In genomic region chr4:142053661-142054448, GRCm38 (mm10) we compare ENCODE assay signal across 10 mouse cellular contexts. TPM values are rescaled to one million over a fixed set of nuclear protein-coding genes. Genes with fewer than 3 reads are reported as not detected.
DNase-seq lines count a peak whose midpoint lies in the region; ATAC-seq and TF ChIP-seq lines count a peak whose summit lies in the region.
"Had no signal": no experiment of that assay in that cellular context is flagged by ENCODE, and none has a peak within 500 bp of the region (broad histone marks: within the 10 kb centered on the region; RNA-seq: fewer than 3 reads in every experiment).

No protein-coding gene starts in this region.

- H3K36me3 ChIP-seq in forebrain, postnatal 0 days (ENCODE audit: insufficient read depth), result no peaks in the 10 kb centered on the region
- no peaks in the 10 kb centered on the region for H3K36me3 ChIP-seq in forebrain, embryonic 10.5 days (replicated peaks)
- no peaks in the 10 kb centered on the region for H3K36me3 ChIP-seq in midbrain, embryonic 14.5 days (ENCODE audit: control insufficient read depth, insufficient read depth, low read length)
- no peaks in the 10 kb centered on the region for H3K36me3 ChIP-seq in midbrain, postnatal 0 days (ENCODE audit: insufficient read depth, low read length)
- H3K36me3 ChIP-seq in intestine, embryonic 15.5 days, result no peaks in the 10 kb centered on the region
- no peaks in the 10 kb centered on the region for H3K36me3 ChIP-seq in stomach, embryonic 16.5 days (ENCODE audit: control insufficient read depth, insufficient read depth, low read length)

- H3K27me3 ChIP-seq in forebrain, postnatal 0 days (ENCODE audit: insufficient read depth, low read length), result no peaks in the 10 kb centered on the region
- H3K27me3 ChIP-seq in forebrain, embryonic 10.5 days (ENCODE audit: poor library complexity, severe bottlenecking), result no peaks in the 10 kb centered on the region
- H3K27me3 ChIP-seq in midbrain, embryonic 14.5 days (ENCODE audit: control insufficient read depth, insufficient read depth, low read length), result no peaks in the 10 kb centered on the region
- H3K27me3 ChIP-seq in midbrain, postnatal 0 days (ENCODE audit: insufficient read depth, low read length), result no peaks in the 10 kb centered on the region
- no peaks in the 10 kb centered on the region for H3K27me3 ChIP-seq in intestine, embryonic 15.5 days (replicated peaks)
- no peaks in the 10 kb centered on the region for H3K27me3 ChIP-seq in stomach, embryonic 16.5 days (ENCODE audit: control insufficient read depth, insufficient read depth, low read length)

- intact Hi-C loops in left cerebral cortex, postnatal 10 days (cut with DNase I), result no loop called here

- H3K27ac ChIP-seq in forebrain, postnatal 0 days (ENCODE audit: low read depth, low read length), result no peak overlapping the region
- no peak overlapping the region for H3K27ac ChIP-seq in forebrain, embryonic 10.5 days
- H3K27ac ChIP-seq in midbrain, embryonic 14.5 days (replicated peaks; ENCODE audit: low read depth, low read length), result no peak overlapping the region
- no peak overlapping the region for H3K27ac ChIP-seq in midbrain, postnatal 0 days (ENCODE audit: low read depth, low read length)
- peak overlapping the region; percentile 66 for H3K27ac ChIP-seq in intestine, embryonic 15.5 days
- H3K27ac ChIP-seq in stomach, embryonic 16.5 days (ENCODE audit: low read length), result peak overlapping the region; percentile 90

- no peaks in the 10 kb centered on the region for H3K4me1 ChIP-seq in forebrain, postnatal 0 days (ENCODE audit: insufficient read depth)
- peaks cover 36% of the 10 kb centered on the region for H3K4me1 ChIP-seq in forebrain, embryonic 10.5 days
- H3K4me1 ChIP-seq in midbrain, embryonic 14.5 days (ENCODE audit: control insufficient read depth, insufficient read depth, low read length), result no peaks in the 10 kb centered on the region
- no peaks in the 10 kb centered on the region for H3K4me1 ChIP-seq in midbrain, postnatal 0 days (ENCODE audit: insufficient read depth, low read length)
- peaks cover 31% of the 10 kb centered on the region for H3K4me1 ChIP-seq in intestine, embryonic 15.5 days (replicated peaks)
- H3K4me1 ChIP-seq in stomach, embryonic 16.5 days (ENCODE audit: control insufficient read depth, insufficient read depth, low read length), result peaks cover 41% of the 10 kb centered on the region

- no peaks in the 10 kb centered on the region for H3K9me3 ChIP-seq in forebrain, postnatal 0 days (ENCODE audit: low read length)
- H3K9me3 ChIP-seq in forebrain, embryonic 10.5 days, result no peaks in the 10 kb centered on the region
- no peaks in the 10 kb centered on the region for H3K9me3 ChIP-seq in midbrain, embryonic 14.5 days (ENCODE audit: control insufficient read depth, low read length)
- H3K9me3 ChIP-seq in midbrain, postnatal 0 days (ENCODE audit: low read length), result no peaks in the 10 kb centered on the region
- H3K9me3 ChIP-seq in intestine, embryonic 15.5 days, result no peaks in the 10 kb centered on the region
- H3K9me3 ChIP-seq in stomach, embryonic 16.5 days (replicated peaks; ENCODE audit: control insufficient read depth, low read length), result no peaks in the 10 kb centered on the region

- DNase-seq in forebrain, postnatal 0 days, result no peak
- DNase-seq in forebrain, embryonic 10.5 days (ENCODE audit: extremely low spot score, low spot score), result no peak
- DNase-seq in midbrain, embryonic 14.5 days, result peak; percentile 37
- no peak for DNase-seq in midbrain, postnatal 0 days (ENCODE audit: low spot score)
- DNase-seq in left cerebral cortex, postnatal 10 days (ENCODE audit: extremely low spot score in 1 of 2, low spot score in 2 of 2), result no peak
- DNase-seq in cerebellum, adult 18-20 months, result no peak
- DNase-seq: left cerebral cortex, postnatal 4 days had no signal

- 55% methylated on average over 9 of the region's 9 CpGs for WGBS in forebrain, postnatal 0 days
- 63% methylated on average over 9 of the region's 9 CpGs for WGBS in forebrain, embryonic 10.5 days
- WGBS in midbrain, embryonic 14.5 days, result 53% methylated on average over 9 of the region's 9 CpGs
- WGBS in midbrain, postnatal 0 days, result 48% methylated on average over 9 of the region's 9 CpGs
- 36% methylated on average over 9 of the region's 9 CpGs for WGBS in intestine, embryonic 15.5 days
- 37% methylated on average over 9 of the region's 9 CpGs for whole genome bisulfite sequencing in stomach, embryonic 16.5 days

- ATAC-seq in forebrain, postnatal 0 days, result peak; percentile 17; the same call in 1 of the 2 replicates
- ATAC-seq in midbrain, embryonic 14.5 days (ENCODE audit: low FRiP score, low TSS enrichment), result no peak
- no peak for ATAC-seq in midbrain, postnatal 0 days (ENCODE audit: low FRiP score)
- ATAC-seq in intestine, embryonic 15.5 days, result no peak; the same call in 1 of the 2 replicates
- ATAC-seq in stomach, embryonic 16.5 days (ENCODE audit: insufficient read depth, low FRiP score), result no peak

- H3K4me3 ChIP-seq in forebrain, postnatal 0 days (ENCODE audit: low read depth, low read length), result no peak overlapping the region
- no peak overlapping the region for H3K4me3 ChIP-seq in forebrain, embryonic 10.5 days
- H3K4me3 ChIP-seq in midbrain, embryonic 14.5 days (replicated peaks; ENCODE audit: low read depth, low read length), result no peak overlapping the region
- no peak overlapping the region for H3K4me3 ChIP-seq in midbrain, postnatal 0 days (ENCODE audit: low read depth, low read length)
- no peak overlapping the region for H3K4me3 ChIP-seq in intestine, embryonic 15.5 days (replicated peaks)
- no peak overlapping the region for H3K4me3 ChIP-seq in stomach, embryonic 16.5 days (replicated peaks; ENCODE audit: low read length)

- no peak overlapping the region for H3K9ac ChIP-seq in forebrain, postnatal 0 days
- no peak overlapping the region for H3K9ac ChIP-seq in midbrain, embryonic 14.5 days (replicated peaks; ENCODE audit: low read length)
- no peak overlapping the region for H3K9ac ChIP-seq in midbrain, postnatal 0 days (replicated peaks; ENCODE audit: low read length, poor library complexity, severe bottlenecking)
- H3K9ac ChIP-seq in intestine, embryonic 15.5 days, result 0 out of 2 replicates have a peak overlapping the region, but pooled peaks have one; percentile 5
- peak overlapping the region; percentile 12; the same call in 1 of the 2 replicates for H3K9ac ChIP-seq in stomach, embryonic 16.5 days (ENCODE audit: low read length)

- TF ChIP-seq CTCF in forebrain, postnatal 0 days (IDR thresholded peaks at IDR 0.05; ENCODE audit: low read depth), result no peak
- no peak for TF ChIP-seq CTCF in midbrain, postnatal 0 days (IDR thresholded peaks at IDR 0.05)

- no peak overlapping the region for H3K4me2 ChIP-seq in forebrain, postnatal 0 days (ENCODE audit: low read depth)
- no peak overlapping the region for H3K4me2 ChIP-seq in midbrain, embryonic 14.5 days (ENCODE audit: low read length)
- no peak overlapping the region for H3K4me2 ChIP-seq in midbrain, postnatal 0 days (ENCODE audit: low read depth, low read length, poor library complexity, severe bottlenecking)
- no peak overlapping the region for H3K4me2 ChIP-seq in intestine, embryonic 15.5 days (replicated peaks)
- no peak overlapping the region for H3K4me2 ChIP-seq in stomach, embryonic 16.5 days (ENCODE audit: low read depth, low read length)

RNA-seq across cellular contexts. Expression of gene Tmem51, which starts 30.2 kb away (rescaled TPM):
- total RNA-seq in forebrain, postnatal 0 days (2014; rRNA removed), result 3.5 and 5.7 TPM in 2 replicates
- 6.1 and 7.4 TPM in 2 replicates for polyA plus RNA-seq in forebrain, postnatal 0 days (2015; fragmentation: Nextera tagmentation; extraction: Ambion mirVana)
- polyA plus RNA-seq in forebrain, embryonic 10.5 days (2016; fragmentation: Nextera tagmentation; extraction: Ambion mirVana), result 6.6 and 6.7 TPM in 2 replicates
- polyA plus RNA-seq in midbrain, embryonic 14.5 days (2014; fragmentation: Nextera tagmentation; extraction: Ambion mirVana), result 4.8 and 7.2 TPM in 2 replicates
- total RNA-seq in midbrain, postnatal 0 days (2014; rRNA removed), result 5.9 and 7.1 TPM in 2 replicates
- 7.9 and 9.4 TPM in 2 replicates for polyA plus RNA-seq in midbrain, postnatal 0 days (2015; fragmentation: Nextera tagmentation; extraction: Ambion mirVana)
- 103 and 109 TPM in 2 replicates for polyA plus RNA-seq in intestine, embryonic 15.5 days (2015; fragmentation: Nextera tagmentation; extraction: Ambion mirVana)
- 79.2 and 87.9 TPM in 2 replicates for polyA plus RNA-seq in stomach, embryonic 16.5 days (2015; fragmentation: Nextera tagmentation; extraction: Ambion mirVana)
- total RNA-seq in left cerebral cortex, postnatal 10 days (2021), result 1 to 10 TPM; 6.4 to 7.2 TPM
- polyA plus RNA-seq: C2C12 had no signal

RNA-seq across cellular contexts. Expression of gene Fhad1, which starts 39.0 kb away (rescaled TPM):
- total RNA-seq in forebrain, postnatal 0 days (2014; rRNA removed), result 2.0 and 3.9 TPM in 2 replicates
- polyA plus RNA-seq in forebrain, postnatal 0 days (2015; fragmentation: Nextera tagmentation; extraction: Ambion mirVana), result 3.5 and 4.6 TPM in 2 replicates
- polyA plus RNA-seq in forebrain, embryonic 10.5 days (2016; fragmentation: Nextera tagmentation; extraction: Ambion mirVana), result 0.39 and 0.50 TPM in 2 replicates
- 2.4 and 3.6 TPM in 2 replicates for polyA plus RNA-seq in midbrain, embryonic 14.5 days (2014; fragmentation: Nextera tagmentation; extraction: Ambion mirVana)
- 3.6 and 5.6 TPM in 2 replicates for total RNA-seq in midbrain, postnatal 0 days (2014; rRNA removed)
- 6.6 and 7.2 TPM in 2 replicates for polyA plus RNA-seq in midbrain, postnatal 0 days (2015; fragmentation: Nextera tagmentation; extraction: Ambion mirVana)
- 1.4 and 2.3 TPM in 2 replicates for polyA plus RNA-seq in intestine, embryonic 15.5 days (2015; fragmentation: Nextera tagmentation; extraction: Ambion mirVana)
- polyA plus RNA-seq in stomach, embryonic 16.5 days (2015; fragmentation: Nextera tagmentation; extraction: Ambion mirVana), result 5.3 and 5.8 TPM in 2 replicates
- total RNA-seq in left cerebral cortex, postnatal 10 days (2021), result 1 to 10 TPM; 2.3 to 2.7 TPM

Comparison
In these comparisons a context has a peak if more than half of its experiments do, and no peak if none do; other contexts are left out.
1. H3K27ac ChIP-seq: peak in intestine, embryonic 15.5 days (single experiment) and stomach, embryonic 16.5 days (single experiment); none in forebrain, postnatal 0 days (single experiment), forebrain, embryonic 10.5 days (single experiment), midbrain, embryonic 14.5 days (single experiment) and midbrain, postnatal 0 days (single experiment).
2. H3K9ac ChIP-seq: peak in intestine, embryonic 15.5 days (single experiment) and stomach, embryonic 16.5 days (single experiment); none in forebrain, postnatal 0 days (single experiment), midbrain, embryonic 14.5 days (single experiment) and midbrain, postnatal 0 days (single experiment).